Mouse (Mus musculus) large intestine, adult 2 months (tissue): Measurements from ENCODE around the gene Mdm2. TPM values are rescaled to one million over a fixed set of nuclear protein-coding genes. Genes with fewer than 3 reads are reported as not detected.

Experiments used
- DNase-seq: peaks from one replicate; pipeline ENCODE4 v3.0.0-alpha.2; 2012; ENCODE audit warnings: low read depth, low spot score
- WGBS: fragments of 180-500 bp; shearing (Covaris S2); methylation state at CpG from one replicate; pipeline ENCODE4 v1.1.7; 2018; 5-methylcytosine and 5-hydroxymethylcytosine counted together
- polyA plus RNA-seq: library from polyadenylated mRNA; depleted of rRNA; stranded (reverse); fragments of >200 nt; gene quantifications from 2 replicates; pipeline ENCODE4 v1.2.3, GENCODE M21; 2012; rRNA removed

Gene Mdm2
- polyA plus RNA-seq, 1 experiment = 11.2 TPM

GRCm38 (mm10) chr10:117639899-117640594 is 70.5 kb downstream of the Mdm2 start:
- no peak for DNase-seq
- WGBS = 36% methylated on average over 21 of the region's 21 CpGs

- WGBS = 92% methylated on average over 8 of the region's 8 CpGs
- DNase-seq = no peak
These were observed 71.3 kb downstream of the Mdm2 start for GRCm38 (mm10) chr10:117639221-117639599.

Other genes with a start within 250 kb of the Mdm2 start
- gene Cpm, start 81.3 kb downstream of the Mdm2 start, polyA plus RNA-seq = 10.5 and 11.8 TPM in 2 replicates
- gene Slc35e3, start 35.6 kb upstream of the Mdm2 start, polyA plus RNA-seq = 3.3 and 4.8 TPM in 2 replicates
- gene Nup107, start 81.9 kb upstream of the Mdm2 start, polyA plus RNA-seq = 7.2 and 8.3 TPM in 2 replicates
- gene Rap1b, start 135.3 kb upstream of the Mdm2 start, polyA plus RNA-seq = 26.5 and 27.1 TPM in 2 replicates